Mouse (Mus musculus): ENCODE measurements at regions not wholly inside any gene's neighbourhood (a gene's known extent, or its start where the extent isn't known, plus 50 kb on each side); places are given as distances from the start of the nearest gene placed in this dataset.
A peak's percentile ranks its signal among the peaks of the same experiment; 100 is the strongest.
"Not testable (repeated sequence)": the region's sequence is repeated elsewhere in the genome, so short reads cannot be mapped to it uniquely, and the experiment has no call there.

GRCm38 (mm10) chr9:116426269-116426999 is 251.3 kb upstream of the Tgfbr2 start:
- peak; percentile 20 for DNase-seq (ENCODE audit: low spot score)

GRCm38 (mm10) chr9:116425400-116425799 is 250.2 kb upstream of the Tgfbr2 start:
- not testable (repeated sequence) for DNase-seq (ENCODE audit: low spot score)

- DNase-seq (ENCODE audit: low spot score), result no peak
Observed at GRCm38 (mm10) chr9:116415021-116415420, 239.9 kb upstream of the Tgfbr2 start.

- no peak for DNase-seq (ENCODE audit: low spot score)
Observed at GRCm38 (mm10) chr9:116411067-116411466, 235.9 kb upstream of the Tgfbr2 start.

GRCm38 (mm10) chr9:116410461-116410860 is 235.3 kb upstream of the Tgfbr2 start:
- DNase-seq (ENCODE audit: low spot score), result no peak

GRCm38 (mm10) chr9:116408116-116408515 is 233.0 kb upstream of the Tgfbr2 start:
- DNase-seq (ENCODE audit: low spot score), result no peak

- no peak for DNase-seq (ENCODE audit: low spot score)
Observed at GRCm38 (mm10) chr9:116405051-116405450, 229.9 kb upstream of the Tgfbr2 start.

GRCm38 (mm10) chr9:116401821-116402220 is 226.7 kb upstream of the Tgfbr2 start:
- DNase-seq (ENCODE audit: low spot score), result no peak

- DNase-seq (ENCODE audit: low spot score), result no peak
Observed at GRCm38 (mm10) chr9:116400270-116400669, 225.1 kb upstream of the Tgfbr2 start.

GRCm38 (mm10) chr9:116399296-116399695 is 224.1 kb upstream of the Tgfbr2 start:
- DNase-seq (ENCODE audit: low spot score), result no peak

GRCm38 (mm10) chr9:116392258-116392657 is 217.1 kb upstream of the Tgfbr2 start:
- no peak for DNase-seq (ENCODE audit: low spot score)

- no peak for DNase-seq (ENCODE audit: low spot score)
Observed at GRCm38 (mm10) chr9:116389781-116390180, 214.6 kb upstream of the Tgfbr2 start.

- DNase-seq (ENCODE audit: low spot score), result no peak
Observed at GRCm38 (mm10) chr9:116388863-116389262, 213.7 kb upstream of the Tgfbr2 start.

- DNase-seq (ENCODE audit: low spot score), result no peak
Observed at GRCm38 (mm10) chr9:116388025-116388424, 212.9 kb upstream of the Tgfbr2 start.

- peak; percentile 73 for DNase-seq (ENCODE audit: low spot score)
Observed at GRCm38 (mm10) chr9:116384176-116385076, 209.3 kb upstream of the Tgfbr2 start.

GRCm38 (mm10) chr9:116383411-116384101 is 208.4 kb upstream of the Tgfbr2 start:
- DNase-seq (ENCODE audit: low spot score), result no peak

GRCm38 (mm10) chr9:116377706-116378105 is 202.5 kb upstream of the Tgfbr2 start:
- DNase-seq (ENCODE audit: low spot score), result no peak

GRCm38 (mm10) chr9:116375658-116376357 is 200.6 kb upstream of the Tgfbr2 start:
- no peak for DNase-seq (ENCODE audit: low spot score)

- no peak for DNase-seq (ENCODE audit: low spot score)
Observed at GRCm38 (mm10) chr9:116374343-116374742, 199.2 kb upstream of the Tgfbr2 start.

GRCm38 (mm10) chr9:116373396-116373795 is 198.2 kb upstream of the Tgfbr2 start:
- no peak for DNase-seq (ENCODE audit: low spot score)

GRCm38 (mm10) chr9:116369059-116369718 is 194.0 kb upstream of the Tgfbr2 start:
- no peak for DNase-seq (ENCODE audit: low spot score)

All from spleen, adult 12 weeks (tissue).